Mouse (Mus musculus) lung, embryonic 14.5 days (tissue): ENCODE data around the gene Mnd1. TPM values are rescaled to one million over a fixed set of nuclear protein-coding genes. Genes with fewer than 3 reads are reported as not detected.

ENCODE experiments used
- ATAC-seq: fragments of 200-750 bp; cut with Nextera tagmentation; 2 replicates; pipeline ENCODE4 v1.8.0; 2017; ENCODE audit warnings: mild to moderate bottlenecking, moderate TSS enrichment, moderate library complexity; ENCODE audit not compliant: insufficient read depth
- DNase-seq: peaks from one replicate; pipeline ENCODE4 v3.0.0-alpha.2; 2015
- H3K27ac ChIP-seq: fragments of 300-500 bp; sonication (generic); 2 replicates; pipeline ENCODE4 v1.5.1; 2014; ENCODE audit warnings: low read depth, mild to moderate bottlenecking, moderate library complexity
- H3K27me3 ChIP-seq: fragments of 300-500 bp; sonication (generic); 2 replicates; pipeline ENCODE4 v1.6.1; 2014; ENCODE audit warnings: low read length, control low read depth; ENCODE audit not compliant: insufficient read depth
- H3K36me3 ChIP-seq: fragments of 300-500 bp; sonication (generic); 2 replicates; pipeline ENCODE4 v1.6.1; 2014; ENCODE audit warnings: control low read depth; ENCODE audit not compliant: insufficient read depth
- H3K4me1 ChIP-seq: fragments of 300-500 bp; sonication (generic); 2 replicates; pipeline ENCODE4 v1.6.1; 2014; ENCODE audit warnings: antibody characterized with exemption, control low read depth; ENCODE audit not compliant: insufficient read depth
- H3K4me2 ChIP-seq: fragments of 300-500 bp; sonication (generic); 2 replicates; pipeline ENCODE4 v1.6.1; 2014; ENCODE audit warnings: mild to moderate bottlenecking
- H3K4me3 ChIP-seq: fragments of 300-500 bp; sonication (generic); 2 replicates; pipeline ENCODE4 v1.5.1; 2014; ENCODE audit warnings: low read depth, low read length
- H3K9ac ChIP-seq: fragments of 300-500 bp; sonication (generic); 2 replicates; pipeline ENCODE4 v1.6.1; 2014
- H3K9me3 ChIP-seq: fragments of 300-500 bp; sonication (generic); 2 replicates; pipeline ENCODE4 v1.6.1; 2016; ENCODE audit warnings: low read depth, low read length, control low read depth
- CTCF ChIP-seq: IDR thresholded peaks from 2 replicates; pipeline ENCODE4 v1.5.1; 2016; ENCODE audit warnings: antibody characterized with exemption, low read depth
- WGBS: fragments of 180-500 bp; shearing (Covaris S2); extraction: QIAGEN DNeasy Blood & Tissue Kit; methylation state at CpG from one replicate; pipeline ENCODE4 v1.1.7; 2014; 5-methylcytosine and 5-hydroxymethylcytosine counted together
- polyA plus RNA-seq: library from polyadenylated mRNA; unstranded; fragments of >200 nt; fragmentation: Nextera tagmentation; extraction: Ambion mirVana; gene quantifications from 2 replicates; pipeline ENCODE4 v1.2.1, GENCODE M21; 2014

Gene Mnd1
- polyA plus RNA-seq, 1 experiment from 2014 or later, result 15.4 TPM

- WGBS, result 59% methylated on average over 13 of the region's 13 CpGs
- ATAC-seq, result no peak
- H3K27ac ChIP-seq, result 0 out of 2 replicates have a peak overlapping the region, but pooled peaks have one; percentile 21
These were observed 93.8 kb downstream of the Mnd1 start for GRCm38 (mm10) chr3:84061523-84062453.

GRCm38 (mm10) chr3:84060946-84061345 is 94.6 kb downstream of the Mnd1 start:
- no peak for TF ChIP-seq CTCF
- WGBS, result 84% methylated on average over 5 of the region's 5 CpGs
- H3K4me2 ChIP-seq, result no peak overlapping the region
- no peak overlapping the region for H3K4me3 ChIP-seq
- ATAC-seq (no peak), DNase-seq (no peak)
- no peak overlapping the region for H3K27ac ChIP-seq
- no peaks in the 10 kb centered on the region for H3K9me3 ChIP-seq
- H3K36me3 ChIP-seq, result no peaks in the 10 kb centered on the region
- H3K4me1 ChIP-seq, result peaks cover 8% of the 10 kb centered on the region; the same call in 1 of the 2 replicates
- H3K9ac ChIP-seq, result no peak overlapping the region
- H3K27me3 ChIP-seq, result no peaks in the 10 kb centered on the region

More at GRCm38 (mm10) chr3:84061523-84062453, 93.8 kb downstream of the Mnd1 start:
- Histone ChIP-seq H3K9ac (no peak overlapping the region), H3K4me3 (no peak overlapping the region), H3K9me3 (no peaks in the 10 kb centered on the region), H3K36me3 (no peaks in the 10 kb centered on the region), H3K27me3 (no peaks in the 10 kb centered on the region), H3K4me1 (peaks cover 8% of the 10 kb centered on the region; the same call in 1 of the 2 replicates), H3K4me2 (no peak overlapping the region)
- no peak for DNase-seq
- TF ChIP-seq CTCF, result no peak

GRCm38 (mm10) chr3:84060128-84060527 is 95.5 kb downstream of the Mnd1 start:
- Histone ChIP-seq H3K27me3 (no peaks in the 10 kb centered on the region), H3K9me3 (no peaks in the 10 kb centered on the region), H3K9ac (no peak overlapping the region), H3K27ac (peak overlapping the region; percentile 78), H3K4me3 (no peak overlapping the region), H3K4me2 (peak overlapping the region; percentile 36; the same call in 1 of the 2 replicates), H3K4me1 (peaks cover 8% of the 10 kb centered on the region; the same call in 1 of the 2 replicates), H3K36me3 (no peaks in the 10 kb centered on the region)
- 26% methylated on average over 4 of the region's 4 CpGs for WGBS
- ATAC-seq (no peak), DNase-seq (no peak)
- TF ChIP-seq CTCF, result no peak

- Histone ChIP-seq H3K36me3 (no peaks in the 10 kb centered on the region), H3K27ac (peak overlapping the region; percentile 78), H3K4me2 (peak overlapping the region; percentile 36; the same call in 1 of the 2 replicates), H3K4me3 (no peak overlapping the region), H3K9ac (no peak overlapping the region), H3K9me3 (no peaks in the 10 kb centered on the region), H3K27me3 (no peaks in the 10 kb centered on the region), H3K4me1 (peaks cover 8% of the 10 kb centered on the region; the same call in 1 of the 2 replicates)
- ATAC-seq (peak; percentile 75; the same call in 1 of the 2 replicates), DNase-seq (peak; percentile 76)
- TF ChIP-seq CTCF, result no peak
- WGBS, result 35% methylated on average over 4 of the region's 4 CpGs
These were observed 95.9 kb downstream of the Mnd1 start for GRCm38 (mm10) chr3:84059676-84060075.

GRCm38 (mm10) chr3:84059261-84059660 is 96.3 kb downstream of the Mnd1 start:
- DNase-seq (peak; percentile 71), ATAC-seq (peak; percentile 89)
- 19% methylated on average over 13 of the region's 13 CpGs for WGBS
- H3K9ac ChIP-seq, result no peak overlapping the region
- no peak for TF ChIP-seq CTCF
- H3K4me3 ChIP-seq, result no peak overlapping the region
- no peaks in the 10 kb centered on the region for H3K36me3 ChIP-seq
- H3K9me3 ChIP-seq, result no peaks in the 10 kb centered on the region
- peaks cover 8% of the 10 kb centered on the region; the same call in 1 of the 2 replicates for H3K4me1 ChIP-seq
- H3K27ac ChIP-seq, result peak overlapping the region; percentile 78
- H3K4me2 ChIP-seq, result peak overlapping the region; percentile 36; the same call in 1 of the 2 replicates
- H3K27me3 ChIP-seq, result no peaks in the 10 kb centered on the region

- peaks cover 9% of the 10 kb centered on the region; the same call in 1 of the 2 replicates for H3K4me1 ChIP-seq
- H3K4me2 ChIP-seq, result peak overlapping the region; percentile 19; the same call in 1 of the 2 replicates
- WGBS, result 11% methylated on average over 9 of the region's 9 CpGs
- H3K27me3 ChIP-seq, result no peaks in the 10 kb centered on the region
- ATAC-seq (peak; percentile 95), DNase-seq (peak; percentile 84)
- H3K27ac ChIP-seq, result no peak overlapping the region
- TF ChIP-seq CTCF, result peak; percentile 54
- no peaks in the 10 kb centered on the region for H3K36me3 ChIP-seq
- no peak overlapping the region for H3K4me3 ChIP-seq
- no peaks in the 10 kb centered on the region for H3K9me3 ChIP-seq
- H3K9ac ChIP-seq, result no peak overlapping the region
These were observed 106.8 kb downstream of the Mnd1 start for GRCm38 (mm10) chr3:84048729-84049175.

- Histone ChIP-seq H3K4me3 (no peak overlapping the region), H3K9ac (no peak overlapping the region), H3K4me1 (peaks cover 9% of the 10 kb centered on the region; the same call in 1 of the 2 replicates), H3K27ac (no peak overlapping the region), H3K27me3 (no peaks in the 10 kb centered on the region), H3K36me3 (no peaks in the 10 kb centered on the region), H3K9me3 (no peaks in the 10 kb centered on the region), H3K4me2 (no peak overlapping the region)
- 78% methylated on average over 8 of the region's 8 CpGs for WGBS
- TF ChIP-seq CTCF, result no peak
- no peak for DNase-seq
- no peak for ATAC-seq
These were observed 109.4 kb downstream of the Mnd1 start for GRCm38 (mm10) chr3:84046206-84046605.
